Mouse (Mus musculus): ENCODE measurements around the gene Cx3cr1. TPM values are rescaled to one million over a fixed set of nuclear protein-coding genes. Genes with fewer than 3 reads are reported as not detected.

Cx3cr1 gene
- total RNA-seq, 2 experiments from 2014 or later: 2.4 to 3.8 TPM

DNA sequence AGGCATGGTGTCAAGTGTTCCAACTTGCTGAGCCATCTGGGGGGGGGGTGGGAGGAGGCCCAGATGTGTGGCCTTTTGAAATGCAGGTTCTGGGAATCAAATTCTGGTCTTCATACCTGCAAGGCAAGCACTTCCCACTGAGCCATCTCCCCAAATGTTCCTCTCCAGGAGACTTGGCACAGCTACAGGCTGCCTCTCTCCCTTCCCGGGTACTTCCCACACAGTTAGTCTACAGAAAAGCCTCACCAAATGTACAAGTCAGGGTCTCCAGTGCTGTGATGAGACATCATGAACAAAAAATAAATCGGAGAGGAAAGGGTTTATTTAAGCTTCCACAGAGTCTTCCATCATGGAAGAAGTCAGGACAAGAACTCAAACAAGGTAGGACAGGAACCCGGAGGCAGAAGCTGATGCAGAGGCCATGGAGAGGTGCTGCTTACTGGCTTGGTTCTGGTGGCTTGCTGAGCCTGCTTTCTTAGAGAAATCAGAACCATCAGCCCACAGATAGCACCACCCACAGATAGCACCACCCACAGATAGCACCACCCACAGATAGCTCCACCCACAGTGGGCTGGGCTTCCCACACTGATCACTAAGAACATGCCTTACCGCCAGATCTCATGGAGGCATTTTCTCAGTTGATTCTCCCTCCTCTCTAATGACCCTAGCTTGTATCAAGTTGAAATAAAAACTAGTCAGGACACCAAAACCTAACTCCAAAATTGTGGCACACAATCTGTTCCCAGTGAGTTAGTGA, 182.4 kb downstream of the Cx3cr1 start:
- DNase-seq: no peak

DNA sequence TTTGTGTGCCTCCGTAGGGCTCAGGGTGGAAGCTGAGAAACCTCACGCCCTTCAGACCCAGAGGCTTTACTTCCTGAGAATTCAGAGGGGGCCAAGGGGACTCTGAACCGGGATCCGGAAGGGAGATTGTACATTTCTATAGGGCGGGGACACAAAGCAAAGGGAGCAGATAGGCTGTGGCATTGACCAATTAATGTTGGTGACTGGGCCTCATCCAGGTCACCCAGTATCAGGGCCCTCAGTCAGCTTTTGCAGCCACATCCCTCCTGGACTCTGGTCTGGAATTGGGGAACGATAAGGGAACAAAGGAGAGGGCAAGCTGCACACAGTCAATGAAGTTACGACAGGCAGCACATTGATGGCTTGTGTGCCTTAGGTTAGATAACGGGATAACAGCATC, 215.5 kb downstream of the Cx3cr1 start:
- DNase-seq: no peak

DNA sequence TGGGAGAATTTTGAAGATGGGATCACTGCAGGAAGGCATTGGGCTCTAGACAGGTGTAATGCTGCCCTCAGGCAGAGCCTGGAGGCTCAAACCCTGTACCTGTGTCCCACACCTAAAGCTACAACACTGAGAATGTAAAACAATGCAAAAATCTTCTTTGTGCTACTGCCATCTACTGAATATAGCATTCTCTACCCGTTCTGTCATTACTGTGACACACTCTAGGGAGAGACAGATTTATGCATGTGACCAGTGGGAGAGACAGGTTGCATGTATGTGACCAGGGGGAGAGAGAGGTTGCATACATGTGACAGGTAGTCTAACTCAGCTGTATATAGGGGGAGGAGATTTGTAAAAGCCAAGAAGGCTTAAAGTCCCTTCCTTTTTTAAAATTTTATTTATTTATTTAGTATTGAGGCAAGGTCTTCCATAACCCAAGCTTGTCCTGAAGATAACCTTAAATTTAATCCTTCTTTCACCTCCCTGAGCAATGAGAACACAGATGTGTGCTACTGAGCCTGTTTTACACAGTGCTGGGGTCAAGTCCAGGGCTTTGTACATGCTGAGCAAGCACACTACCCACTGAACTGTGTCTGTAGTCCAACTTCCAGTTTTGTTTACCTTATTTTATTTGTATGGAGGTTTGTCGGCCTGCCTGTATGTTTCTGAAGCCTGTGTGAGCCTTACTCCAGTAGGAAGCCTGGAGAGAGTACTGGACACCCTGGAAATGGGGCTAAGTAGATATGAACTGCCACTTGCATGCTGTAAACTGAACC, 216.4 kb downstream of the Cx3cr1 start:
- no peak for DNase-seq

- DNase-seq: no peak
Observed at GRCm38 (mm10) chr9:119852347-119853030, 217.2 kb downstream of the Cx3cr1 start.

Other genes starting within 250 kb of the Cx3cr1 start
- gene Scn11a, start 244.4 kb downstream of the Cx3cr1 start, total RNA-seq (2021): under 1 TPM; 0.12 TPM
- 10 to 100 TPM; 35.6 to 48.6 TPM for gene Wdr48, start 175.0 kb downstream of the Cx3cr1 start, total RNA-seq (2021)
- 10 to 100 TPM; 18.9 to 25.7 TPM for gene Gorasp1, start 132.3 kb downstream of the Cx3cr1 start, total RNA-seq (2021)
- gene Ttc21a, start 132.3 kb downstream of the Cx3cr1 start, total RNA-seq (2021): under 1 TPM; 0.21 to 0.33 TPM
- 10 to 100 TPM; 11.9 to 24.0 TPM for gene Csrnp1, start 85.2 kb downstream of the Cx3cr1 start, total RNA-seq (2021)
- gene Xirp1, start 46.3 kb downstream of the Cx3cr1 start, total RNA-seq (2021): 1 to 10 TPM; 3.1 to 7.4 TPM
- not detected for gene Ccr8, start 22.2 kb upstream of the Cx3cr1 start, total RNA-seq (2021)
- gene Slc25a38, start 40.5 kb upstream of the Cx3cr1 start, total RNA-seq (2021): 10 to 100 TPM; 20.3 to 21.5 TPM
- gene Rpsa, start 57.8 kb upstream of the Cx3cr1 start, total RNA-seq (2021): 100 to 1,000 TPM; 879 to 949 TPM
- under 1 TPM; 0.09 to 0.27 TPM for gene Mobp, start 79.8 kb upstream of the Cx3cr1 start, total RNA-seq (2021)
- gene Myrip, start 231.6 kb upstream of the Cx3cr1 start, total RNA-seq (2021): 1 to 10 TPM; 6.0 to 8.7 TPM